Mouse (Mus musculus) cerebellum, adult 9-10 months (tissue): ENCODE measurements at regions not wholly inside any gene's neighbourhood (a gene's known extent, or its start where the extent isn't known, plus 50 kb on each side); places are given as distances from the start of the nearest gene placed in this dataset.

Source experiments
- DNase-seq: peaks from one replicate; pipeline ENCODE4 v3.0.0; 2022

- DNase-seq: peak; percentile 29
Observed at GRCm38 (mm10) chr2:138824873-138825272, 568.5 kb downstream of the Btbd3 start.

- DNase-seq: no peak
Observed at GRCm38 (mm10) chr2:138827813-138828570, 571.6 kb downstream of the Btbd3 start.

- no peak for DNase-seq
Observed at GRCm38 (mm10) chr2:138838846-138839245, 582.5 kb downstream of the Btbd3 start.

- DNase-seq: no peak
Observed at GRCm38 (mm10) chr2:138859121-138859520, 602.8 kb downstream of the Btbd3 start.

- DNase-seq: no peak
Observed at GRCm38 (mm10) chr2:138896563-138896962, 597.1 kb upstream of the Sptlc3 start.

- DNase-seq: no peak
Observed at GRCm38 (mm10) chr2:138897101-138897500, 596.6 kb upstream of the Sptlc3 start.

- no peak for DNase-seq
Observed at GRCm38 (mm10) chr2:138937165-138937564, 556.5 kb upstream of the Sptlc3 start.

- peak; percentile 60 for DNase-seq
Observed at GRCm38 (mm10) chr2:138939367-138939766, 554.3 kb upstream of the Sptlc3 start.

GRCm38 (mm10) chr2:138966110-138966790 is 527.5 kb upstream of the Sptlc3 start:
- DNase-seq: no peak

GRCm38 (mm10) chr2:138974548-138974947 is 519.2 kb upstream of the Sptlc3 start:
- DNase-seq: no peak

- peak; percentile 74 for DNase-seq
Observed at GRCm38 (mm10) chr2:138990031-138990430, 503.7 kb upstream of the Sptlc3 start.

- no peak for DNase-seq
Observed at GRCm38 (mm10) chr2:139032105-139032812, 461.5 kb upstream of the Sptlc3 start.

- DNase-seq: no peak
Observed at GRCm38 (mm10) chr2:139034800-139035199, 458.9 kb upstream of the Sptlc3 start.

GRCm38 (mm10) chr2:139041671-139042273 is 451.9 kb upstream of the Sptlc3 start:
- no peak for DNase-seq

GRCm38 (mm10) chr2:139044684-139045083 is 449.0 kb upstream of the Sptlc3 start:
- no peak for DNase-seq

GRCm38 (mm10) chr2:139055249-139055648 is 438.5 kb upstream of the Sptlc3 start:
- no peak for DNase-seq

- no peak for DNase-seq
Observed at GRCm38 (mm10) chr2:139069276-139069961, 424.3 kb upstream of the Sptlc3 start.

GRCm38 (mm10) chr2:139071690-139072089 is 422.0 kb upstream of the Sptlc3 start:
- no peak for DNase-seq

- DNase-seq: no peak
Observed at GRCm38 (mm10) chr2:139093487-139094066, 400.1 kb upstream of the Sptlc3 start.

GRCm38 (mm10) chr2:139111669-139112068 is 382.0 kb upstream of the Sptlc3 start:
- DNase-seq: no peak

- DNase-seq: no peak
Observed at GRCm38 (mm10) chr2:139114523-139114922, 379.2 kb upstream of the Sptlc3 start.

- no peak for DNase-seq
Observed at GRCm38 (mm10) chr2:139120905-139121304, 372.8 kb upstream of the Sptlc3 start.
